Mouse (Mus musculus): ENCODE results near the gene Baz1b.
A peak's percentile ranks its signal among the peaks of the same experiment; 100 is the strongest.

The Baz1b gene

DNA sequence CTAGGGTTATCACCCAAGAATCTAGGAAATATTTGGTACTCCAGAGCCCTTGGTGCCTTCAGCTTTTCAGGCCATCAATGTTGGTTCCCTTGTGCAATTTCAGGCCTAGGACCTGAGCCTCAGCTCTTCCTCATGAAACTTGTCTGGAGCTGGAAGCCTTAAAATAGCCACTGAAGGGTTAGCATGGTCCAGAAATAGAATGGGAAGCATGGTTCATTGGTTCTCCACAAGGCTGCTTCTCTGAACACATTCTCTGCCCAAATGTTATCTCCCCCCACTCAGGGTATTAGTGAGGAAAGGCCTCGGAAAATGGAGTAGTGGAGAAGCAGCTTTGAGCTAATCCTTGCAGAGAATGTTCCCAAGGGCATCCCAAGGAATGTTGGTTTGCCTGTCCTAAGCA lies 54.4 kb downstream of the Baz1b start:
- no peak for DNase-seq

DNA sequence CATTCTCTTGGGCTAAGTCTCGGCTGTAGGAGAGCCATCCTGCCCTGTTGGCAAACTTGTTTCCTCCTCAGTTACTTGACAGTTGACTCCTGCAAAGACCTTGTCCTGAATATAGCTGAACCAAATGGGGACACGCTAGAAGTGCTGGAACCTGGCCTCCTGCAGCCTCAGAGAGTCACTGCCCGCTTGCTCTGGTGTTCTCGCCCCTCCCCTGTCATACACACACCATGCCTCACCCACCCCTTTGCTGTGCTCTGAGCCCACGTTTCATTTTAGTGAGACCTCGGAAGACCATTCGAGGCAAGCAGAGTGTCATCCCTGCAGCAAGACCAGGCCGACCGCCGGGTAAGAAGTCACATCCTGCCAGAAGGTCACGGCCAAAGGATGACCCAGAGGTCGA lies 55.1 kb downstream of the Baz1b start:
- no peak for DNase-seq

DNA sequence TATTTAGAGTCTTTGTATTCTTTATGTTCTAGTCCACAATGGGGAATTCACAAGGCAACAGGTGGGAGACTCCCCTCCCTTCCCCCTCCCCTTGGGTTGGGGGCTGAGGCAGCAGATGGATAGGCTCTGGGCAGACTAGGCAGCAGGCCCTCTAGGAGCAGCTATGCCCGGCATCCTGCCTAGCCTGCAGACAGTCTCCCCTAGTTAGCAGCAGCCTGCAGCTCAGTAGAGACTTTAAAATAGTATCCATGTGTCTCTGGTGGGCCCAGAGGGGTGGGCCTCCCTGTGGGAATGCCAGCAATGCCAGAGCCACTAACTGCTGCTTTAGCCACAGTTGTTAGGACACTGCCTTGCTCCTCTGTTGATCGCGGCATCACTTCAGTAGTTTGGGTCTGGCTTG lies 55.5 kb downstream of the Baz1b start:
- DNase-seq = peak in 1 of 2 experiments; percentile 23

DNA sequence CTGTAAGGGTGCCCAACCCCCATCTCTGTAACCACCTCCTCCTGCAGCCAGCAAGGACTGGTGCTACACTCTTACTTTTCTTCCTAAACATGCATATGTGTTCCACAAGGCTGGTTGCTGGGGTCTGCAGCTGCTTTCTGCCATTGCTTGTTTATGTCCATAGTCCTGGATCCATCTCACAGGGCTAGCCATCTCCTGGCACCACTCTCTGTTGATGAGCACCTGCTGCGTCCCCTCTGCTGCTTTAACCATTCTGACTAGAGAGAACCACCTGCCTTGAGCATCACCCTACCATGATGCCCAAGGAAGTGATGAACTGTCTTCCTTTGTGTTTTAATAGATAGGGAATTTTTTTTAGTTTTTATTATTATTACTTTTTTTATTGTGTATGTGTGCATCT lies 56.1 kb downstream of the Baz1b start:
- DNase-seq = peak; percentile 30 to 43

DNA sequence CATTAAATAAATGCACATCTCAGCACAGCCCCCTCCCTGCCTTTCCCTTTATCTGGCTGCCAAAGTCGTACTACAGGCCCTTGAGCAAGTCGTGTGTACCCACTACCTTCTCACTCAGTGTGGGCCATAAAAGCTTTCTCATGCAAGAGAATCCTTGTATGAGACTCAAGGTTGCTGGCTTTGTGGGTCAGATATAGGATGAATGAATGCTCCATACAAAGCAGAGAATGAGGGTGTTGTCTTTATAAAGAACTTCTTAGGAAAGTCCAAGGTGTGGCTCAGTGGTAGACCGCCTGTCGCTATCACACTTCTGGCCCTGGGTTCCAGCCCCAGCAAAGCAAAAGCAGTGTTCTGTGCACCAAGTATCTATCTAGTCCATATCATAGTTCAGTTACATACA lies 59.5 kb downstream of the Baz1b start:
- no peak for DNase-seq

DNA sequence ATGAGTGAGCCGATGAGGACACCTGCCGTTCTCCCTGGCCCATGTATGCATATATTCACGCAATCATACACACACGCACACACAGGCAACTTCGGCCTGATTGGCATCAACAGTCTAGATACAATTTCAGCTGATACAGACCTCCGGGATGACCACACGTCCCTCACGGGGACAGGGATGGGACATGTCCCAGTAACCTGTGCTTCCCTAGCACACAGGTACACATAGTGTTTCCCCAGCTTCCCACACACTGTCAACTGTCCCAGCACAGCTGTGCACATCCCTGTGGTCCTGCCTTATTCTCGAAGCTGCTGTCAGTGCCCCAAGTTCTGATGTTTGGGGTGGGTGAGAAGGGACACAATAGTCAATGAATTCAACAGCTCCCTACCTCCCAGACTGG lies 60.3 kb downstream of the Baz1b start:
- no peak for DNase-seq

DNA sequence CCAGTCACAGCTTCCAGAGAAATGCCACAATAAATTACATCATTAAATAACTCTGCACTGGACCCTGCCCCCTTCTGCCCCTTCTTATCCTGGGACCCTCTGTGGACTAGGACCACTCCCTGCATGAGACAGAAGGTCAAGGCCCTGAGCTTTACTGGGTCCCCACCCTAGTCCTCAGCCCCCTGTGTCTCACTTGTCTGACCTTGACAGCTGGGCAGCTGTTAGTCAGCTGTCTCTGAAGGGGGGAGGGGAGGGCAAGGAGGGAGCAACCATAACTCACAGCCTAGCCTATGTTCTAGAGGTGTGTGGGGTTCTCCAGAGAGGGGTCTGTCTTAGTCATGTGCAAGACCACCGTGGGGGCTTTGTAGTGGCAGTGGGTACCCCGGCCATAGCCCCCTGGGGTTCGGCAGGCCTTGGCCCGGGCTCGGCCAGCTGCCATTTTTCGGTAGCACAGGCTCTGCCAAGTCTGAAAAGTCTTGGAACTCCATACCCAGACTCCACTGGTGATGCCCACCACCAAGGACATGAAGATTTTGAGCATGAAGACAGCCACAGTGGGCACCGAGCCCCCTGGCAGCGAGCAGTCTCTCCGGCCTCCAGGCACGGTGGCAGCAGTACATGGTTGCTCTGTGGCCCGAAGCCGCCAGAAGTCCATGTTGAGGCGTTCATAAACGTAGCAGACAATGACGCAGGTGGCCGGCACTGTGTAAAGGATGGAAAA lies 62.1 kb downstream of the Baz1b start:
- DNase-seq = peak; percentile 33 to 34

DNA sequence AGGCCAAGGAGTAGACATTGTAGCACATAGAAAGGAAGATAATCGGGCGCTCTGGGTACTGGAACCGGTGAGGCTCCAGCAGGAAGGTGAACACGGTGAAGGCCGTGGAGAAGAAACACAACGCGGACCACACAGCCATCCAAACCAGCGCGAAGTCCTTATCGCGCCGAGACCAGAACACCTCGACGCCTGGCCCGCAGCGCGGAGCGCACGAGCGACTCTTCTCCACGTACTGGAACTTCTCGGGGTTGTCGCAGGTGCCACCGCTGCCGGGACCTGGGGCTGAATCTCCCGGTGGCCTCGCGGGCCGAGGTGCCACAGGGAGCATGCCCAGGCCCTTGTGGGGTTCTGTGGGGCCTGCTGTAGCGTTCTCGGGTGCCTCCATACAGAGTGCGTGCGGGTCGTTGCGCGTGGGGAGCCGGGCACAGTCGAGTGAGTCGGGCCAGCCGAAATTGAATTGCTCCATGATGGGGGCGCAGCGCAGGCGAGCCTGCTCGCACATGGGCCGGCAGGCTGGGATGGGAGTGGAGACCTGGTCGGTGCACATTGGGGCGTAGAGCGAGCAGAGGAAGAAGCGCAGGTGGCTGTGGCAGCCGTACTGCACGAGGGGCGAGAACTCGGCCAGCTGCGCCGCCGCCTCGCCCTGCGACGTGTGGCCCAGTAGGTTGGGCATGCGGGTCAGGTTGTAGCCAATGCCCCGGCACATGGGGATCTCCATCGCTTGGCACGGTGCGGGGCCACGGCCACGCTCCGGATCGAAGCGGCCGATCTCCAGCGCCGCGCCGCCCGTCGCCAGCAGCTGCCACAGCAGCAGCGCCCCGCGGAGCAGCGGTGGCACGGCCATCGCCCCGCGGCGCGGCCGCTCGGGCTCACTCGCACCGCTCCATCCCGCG lies 63.4 kb downstream of the Baz1b start:
- DNase-seq = peak in 1 of 2 experiments; percentile 37

DNA sequence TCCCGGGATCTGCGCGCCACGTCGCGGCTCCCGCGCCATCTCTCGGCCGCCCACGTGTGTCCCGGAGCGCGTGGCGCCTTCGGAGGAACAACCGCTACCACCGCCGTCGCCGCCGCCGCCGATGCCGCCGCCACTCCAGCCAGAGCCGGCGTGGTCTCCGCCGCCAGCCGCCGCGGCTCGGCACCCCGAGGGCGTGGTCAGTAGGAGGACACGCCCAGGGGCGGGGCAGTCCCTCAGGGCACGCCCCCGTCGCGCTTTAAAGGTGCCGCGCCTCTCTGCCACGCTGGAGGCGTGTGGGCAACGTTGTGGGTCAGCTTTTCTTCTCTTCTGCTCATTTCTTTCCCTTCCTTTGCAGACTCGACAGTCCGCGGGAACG lies 64.0 kb downstream of the Baz1b start, which contains the start of gene Fzd9:
TSS of gene Fzd9 (minus strand) at position 152 of the 376 bp plus-strand sequence.
- peak; percentile 87 to 89 for DNase-seq

DNA sequence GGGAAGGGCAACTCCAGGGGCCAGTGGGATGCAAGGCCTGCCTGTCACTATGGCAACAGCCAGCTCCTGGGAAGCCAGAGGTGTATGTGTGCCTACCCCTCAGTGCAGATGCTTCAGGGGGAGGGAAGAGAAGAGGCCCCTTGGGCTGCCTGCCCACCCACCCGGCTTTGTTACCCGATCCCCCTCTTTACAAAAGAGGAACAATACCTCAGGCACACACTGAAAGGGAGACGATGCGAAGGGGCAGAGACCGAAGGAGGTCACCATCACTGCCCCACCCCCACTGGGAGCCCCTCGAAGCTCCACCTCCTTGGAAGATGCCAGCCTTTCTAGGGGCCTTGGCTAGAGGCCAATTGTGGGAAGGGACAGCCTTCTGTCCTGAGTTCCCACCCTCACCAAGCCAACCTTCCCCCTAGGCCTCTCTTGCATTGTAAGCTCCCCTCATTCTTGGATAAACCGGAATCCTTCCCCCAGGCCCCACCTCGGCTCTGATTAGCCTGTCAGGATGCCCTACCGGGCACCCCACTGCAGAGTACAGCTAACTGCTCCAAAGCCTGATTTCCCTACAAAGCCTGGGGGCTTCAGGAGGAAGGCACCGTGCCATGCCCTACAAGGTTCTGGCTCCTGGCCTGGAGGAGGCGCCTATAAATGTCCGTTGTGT lies 66.8 kb downstream of the Baz1b start:
- peak; percentile 48 to 58 for DNase-seq

DNA sequence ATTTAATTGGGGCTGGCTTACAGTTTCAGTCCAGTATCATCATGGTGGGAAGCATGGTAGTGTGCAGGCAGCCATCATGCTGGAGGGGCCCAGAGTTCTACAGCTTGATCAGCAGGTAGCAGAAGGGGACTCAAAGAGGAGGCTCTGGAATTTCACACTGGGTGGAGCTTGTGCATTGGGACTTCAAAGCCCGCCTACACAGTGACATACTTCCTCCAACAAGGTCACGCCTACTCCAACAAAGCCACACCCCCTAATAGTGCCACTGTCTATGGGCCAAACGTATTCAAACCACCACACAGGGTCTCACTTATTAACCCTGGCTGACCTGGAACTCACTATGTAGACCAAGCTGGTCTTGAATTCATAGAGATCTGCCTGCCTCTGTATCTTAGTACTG lies 69.1 kb downstream of the Baz1b start:
- DNase-seq = no peak

DNA sequence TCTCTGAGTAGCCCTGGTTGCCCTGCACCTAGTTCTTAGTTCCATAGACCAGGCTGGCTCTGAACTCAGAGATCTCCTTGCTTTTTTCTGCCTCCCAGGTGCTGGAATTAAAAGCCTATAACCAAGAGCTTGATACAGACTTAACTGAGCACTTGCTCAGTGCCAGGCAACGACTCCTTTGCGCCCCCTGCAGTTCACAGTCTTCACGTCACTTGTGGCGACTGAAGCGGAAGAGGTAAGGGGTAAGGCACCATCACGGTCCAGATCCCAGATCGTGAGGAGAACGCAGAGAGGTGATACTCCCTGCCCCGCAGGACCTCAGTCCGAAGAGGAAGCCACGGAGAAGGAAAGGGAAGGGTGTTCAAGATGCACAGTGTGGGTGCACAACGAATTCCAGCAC lies 70.5 kb downstream of the Baz1b start:
- DNase-seq = peak in 1 of 2 experiments; percentile 49

DNA sequence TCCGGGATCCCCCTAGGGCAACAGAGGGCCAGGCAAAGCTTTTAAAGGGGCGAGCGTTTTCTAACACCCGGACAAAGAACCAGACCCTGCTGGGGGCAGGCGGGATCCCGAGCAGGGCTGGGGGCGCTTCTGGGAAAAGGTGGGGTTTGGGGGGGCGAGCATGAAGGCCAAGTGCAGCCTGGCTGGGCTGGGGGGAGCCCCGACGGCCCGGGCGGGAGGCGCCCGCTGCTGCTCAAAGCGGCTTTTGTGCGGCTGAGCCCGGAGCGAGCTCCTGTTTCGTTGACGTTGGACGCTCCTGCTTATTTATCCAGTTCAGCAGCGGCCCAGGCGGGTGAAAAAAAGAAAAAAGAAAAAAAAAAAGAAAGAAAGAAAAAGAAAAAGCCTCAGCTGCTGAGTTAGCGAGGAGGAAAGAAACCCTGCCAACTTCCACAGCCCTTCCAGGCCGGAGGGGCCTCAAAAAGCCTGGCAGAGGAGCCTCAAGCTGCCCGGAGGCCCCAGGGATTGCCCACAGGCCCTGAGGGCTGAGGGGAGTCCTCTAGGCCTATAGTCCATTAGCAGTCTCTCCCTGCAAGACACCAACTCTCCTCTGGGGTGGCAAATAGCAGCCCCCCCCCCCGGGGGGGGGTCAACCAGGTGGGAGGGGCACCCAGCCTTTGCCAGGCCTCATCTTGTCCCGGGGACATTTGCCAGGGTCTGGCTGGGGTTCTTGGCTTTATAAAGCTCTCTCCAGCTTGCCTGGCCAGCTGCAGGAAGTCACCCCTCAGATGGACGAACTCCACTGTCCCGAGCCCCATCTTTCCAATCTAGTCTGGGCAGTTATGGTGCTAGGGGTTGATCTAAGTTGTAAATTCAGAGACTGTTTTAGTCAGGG lies 71.5 kb downstream of the Baz1b start:
- DNase-seq = peak in 1 of 2 experiments; percentile 49

DNA sequence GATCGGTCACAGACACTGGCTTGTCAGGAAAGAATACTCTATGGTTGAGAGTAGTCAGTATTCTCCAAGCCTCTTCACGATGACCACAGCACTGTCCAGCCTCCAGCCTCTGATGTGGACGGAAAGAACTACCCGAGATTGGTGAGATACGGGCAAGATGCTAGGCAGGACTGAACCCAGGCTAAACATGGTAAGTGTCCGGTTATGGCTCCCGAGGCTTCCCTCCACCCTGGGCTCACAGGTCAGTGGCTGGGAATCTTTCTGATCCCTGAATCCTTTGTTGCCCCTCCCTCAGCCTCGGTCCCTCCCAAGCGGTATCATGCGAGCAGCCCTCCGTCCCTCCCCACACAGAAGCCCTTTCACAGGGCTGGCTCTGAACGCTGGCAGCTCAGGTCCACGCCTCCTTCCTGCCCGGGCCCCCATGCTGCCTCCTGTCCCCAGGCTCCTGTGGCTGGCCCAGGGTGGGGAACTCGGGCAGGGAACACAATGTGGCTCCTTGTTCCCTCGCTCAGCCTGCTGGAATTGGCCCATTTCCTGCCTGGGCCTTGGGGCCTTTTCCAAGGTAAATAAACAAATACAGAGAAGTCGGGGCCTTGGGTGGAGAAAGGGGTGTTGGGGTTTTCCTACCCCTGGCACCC lies 76.9 kb downstream of the Baz1b start:
- DNase-seq = no peak

DNA sequence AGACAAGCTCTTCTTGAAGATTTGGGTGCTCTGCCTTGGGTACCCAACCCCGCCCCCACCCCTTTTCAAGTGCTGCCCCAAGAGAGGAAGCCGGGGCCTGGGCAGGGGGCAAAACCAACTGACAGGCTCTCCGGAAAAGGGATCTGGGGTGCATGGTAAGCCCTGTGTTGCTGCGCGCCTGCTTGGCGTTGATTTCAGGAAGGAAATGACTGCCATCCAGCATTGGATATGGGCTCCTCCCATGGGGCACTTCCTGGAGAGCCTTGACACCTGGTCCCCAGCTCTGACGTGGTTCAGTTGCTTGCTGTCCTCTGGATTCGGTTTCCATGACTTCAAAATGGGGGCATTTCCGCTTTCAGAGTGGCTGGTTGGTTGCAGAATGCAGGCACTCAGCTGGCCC lies 77.5 kb downstream of the Baz1b start:
- DNase-seq = no peak

DNA sequence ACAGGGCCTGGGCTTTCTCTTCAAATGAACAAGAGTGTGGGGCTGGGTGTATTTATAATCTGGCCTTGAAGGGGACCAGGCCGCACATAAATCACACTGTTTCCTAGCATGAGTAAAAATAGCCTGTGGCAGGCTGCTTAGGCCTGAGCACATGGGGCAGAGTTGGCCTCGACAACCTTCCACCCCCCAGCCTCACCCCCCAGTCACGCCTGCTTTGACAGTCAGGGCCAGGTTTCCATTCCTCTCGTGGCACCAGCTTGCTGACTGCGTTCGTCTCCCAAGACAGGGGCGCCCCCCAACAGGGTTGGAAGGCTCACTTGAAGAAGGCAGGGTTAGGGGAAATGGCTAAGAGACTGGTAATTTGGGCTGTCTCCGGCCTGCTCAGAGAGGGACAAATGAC lies 82.4 kb downstream of the Baz1b start:
- no peak for DNase-seq

DNA sequence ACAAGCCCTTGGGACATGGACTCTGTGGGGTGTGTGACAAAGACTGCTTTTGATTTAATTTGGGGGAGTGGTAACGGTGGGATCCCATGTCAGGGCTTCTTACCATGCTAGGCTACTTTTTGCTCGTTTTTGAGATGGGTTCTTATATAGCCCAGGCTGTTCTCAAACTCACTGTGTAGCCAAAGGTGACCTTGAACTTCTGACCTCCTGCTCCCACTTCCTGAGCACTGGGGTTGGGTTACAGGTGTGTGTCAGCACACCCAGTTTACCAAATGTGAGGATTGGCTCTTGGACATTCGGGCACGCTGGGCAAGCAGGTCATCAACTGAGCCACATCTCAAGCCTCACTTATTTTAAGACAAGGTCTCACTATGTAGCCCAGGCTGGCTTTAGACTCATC lies 83.3 kb downstream of the Baz1b start:
- no peak for DNase-seq

DNA sequence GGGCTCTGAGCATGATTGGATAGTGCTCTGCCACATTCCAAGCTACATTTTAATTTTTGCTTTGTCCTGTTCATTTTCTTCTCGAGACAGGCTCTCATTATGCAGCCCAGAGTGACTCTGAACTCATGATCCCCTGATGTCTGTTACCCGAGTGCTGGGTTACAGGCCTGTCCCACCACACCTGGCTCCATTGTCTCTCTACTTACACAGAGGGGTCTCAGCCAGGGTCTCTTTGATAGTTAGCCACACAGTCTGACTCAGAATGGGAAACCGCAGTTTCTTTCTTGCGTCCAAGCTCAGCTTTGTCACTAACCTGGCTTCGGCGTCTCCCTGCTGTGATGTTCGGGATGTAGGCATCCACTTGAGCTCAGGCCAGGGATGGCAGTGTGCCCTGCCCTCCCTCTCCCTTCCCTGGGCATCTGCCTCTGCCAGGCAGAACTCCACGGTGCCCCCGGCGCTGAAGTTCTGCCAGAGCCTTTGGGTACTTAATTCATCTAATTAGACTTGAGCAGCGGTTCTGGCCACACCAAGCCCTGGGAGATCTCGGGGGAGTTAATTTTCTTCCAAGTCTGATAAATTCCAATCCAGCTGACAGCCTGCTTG lies 84.6 kb downstream of the Baz1b start:
- peak; percentile 79 to 81 for DNase-seq

DNA sequence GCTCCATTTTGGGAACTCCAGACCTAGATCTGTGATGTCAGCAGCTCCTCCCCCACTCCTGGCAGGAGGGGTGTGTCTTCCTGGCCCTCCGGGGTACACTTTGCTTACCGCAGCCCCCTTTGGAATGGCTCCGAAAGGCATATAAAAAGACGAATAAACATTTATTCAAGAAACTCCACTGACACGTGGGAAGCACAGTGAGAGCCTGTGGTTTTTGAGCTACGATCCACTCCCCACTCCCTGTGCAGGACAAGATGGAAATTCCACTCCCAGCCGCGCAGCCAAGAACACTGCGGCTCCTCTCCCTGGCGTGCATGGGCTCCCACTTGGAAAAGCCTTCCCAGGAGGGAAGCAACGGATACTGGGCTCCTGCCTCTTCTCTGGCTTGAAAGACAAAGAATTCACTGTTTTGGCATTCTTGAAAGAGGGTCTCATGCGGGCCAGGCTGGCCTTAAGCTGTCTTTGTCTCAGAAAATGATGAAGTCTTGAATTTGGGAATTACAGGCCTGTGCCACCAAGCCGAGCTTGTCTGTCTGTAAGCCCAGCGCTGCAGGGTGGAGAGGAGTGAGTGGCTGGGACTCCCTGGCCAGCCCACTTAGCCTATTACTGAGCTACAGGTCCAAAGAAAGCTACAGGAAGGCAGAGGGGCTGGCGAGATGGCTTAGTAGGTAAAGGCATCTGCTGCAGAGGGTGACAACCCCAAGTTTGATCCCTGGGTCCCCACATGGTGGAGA lies 87.8 kb downstream of the Baz1b start:
- no peak for DNase-seq

DNA sequence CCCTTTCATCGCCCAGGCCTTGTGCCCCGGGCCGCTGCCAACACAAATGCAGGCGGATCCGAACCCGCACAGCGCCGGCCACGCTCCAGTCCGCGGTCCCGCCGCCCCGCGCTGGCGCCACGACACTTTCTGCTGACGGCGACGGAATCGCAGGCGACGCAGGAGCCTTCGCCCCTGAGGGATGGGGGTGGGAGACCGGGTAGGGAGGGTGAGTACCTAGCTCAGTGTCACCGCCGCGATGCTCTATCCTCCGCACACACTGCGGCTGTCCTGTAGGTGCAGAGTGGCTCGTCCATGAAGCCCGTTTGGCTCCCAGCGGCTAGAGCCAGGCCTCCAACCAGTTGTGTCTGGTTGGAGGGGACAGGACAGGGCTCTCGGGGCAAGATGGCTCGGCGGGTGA lies 89.5 kb downstream of the Baz1b start:
- peak in 1 of 2 experiments; percentile 20 for DNase-seq

DNA sequence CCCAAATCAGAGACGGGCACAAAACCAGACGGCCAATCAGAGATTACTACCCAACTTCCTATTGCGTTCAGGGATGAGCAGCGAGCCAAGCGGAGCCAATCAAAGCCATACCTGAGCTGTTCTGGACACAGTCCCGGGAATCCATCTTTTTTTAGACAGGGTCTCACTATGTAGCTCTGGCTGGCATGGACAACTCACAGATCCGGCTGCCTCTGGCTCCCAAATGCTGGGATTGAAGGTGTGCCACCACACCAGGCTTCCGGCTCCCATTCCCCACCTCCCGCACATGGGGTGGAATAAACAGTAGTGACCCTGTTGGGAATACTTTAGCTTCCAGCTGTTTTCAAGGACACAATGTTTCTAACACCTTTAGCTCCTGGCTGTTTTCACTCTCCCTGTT lies 93.2 kb downstream of the Baz1b start:
- DNase-seq = peak in 1 of 2 experiments; percentile 13
